ENCODE assay signal across 26 mouse cellular contexts in genomic region chr15:63171003-63171402, GRCm38 (mm10).
"Had no signal": no experiment of that assay in that cellular context is flagged by ENCODE, and none has a peak within 500 bp of the region (broad histone marks: within the 10 kb centered on the region; RNA-seq: fewer than 3 reads in every experiment).

No protein-coding gene starts in this region.

- H3K9ac ChIP-seq: heart, embryonic 12.5 days; hindbrain, embryonic 12.5 days; hindbrain, embryonic 14.5 days; limb, embryonic 13.5 days; limb, embryonic 15.5 days; liver, embryonic 13.5 days; liver, embryonic 15.5 days had no signal

- H3K4me2 ChIP-seq: heart, embryonic 12.5 days; hindbrain, embryonic 12.5 days; hindbrain, embryonic 14.5 days; limb, embryonic 13.5 days; limb, embryonic 15.5 days; liver, embryonic 11.5 days; liver, embryonic 13.5 days; liver, embryonic 15.5 days had no signal

- H3K36me3 ChIP-seq: heart, embryonic 10.5 days; heart, embryonic 12.5 days; hindbrain, embryonic 10.5 days; hindbrain, embryonic 12.5 days; limb, embryonic 13.5 days; limb, embryonic 15.5 days; liver, embryonic 13.5 days; liver, embryonic 15.5 days had no signal

- ATAC-seq: hindbrain, embryonic 16.5 days; inflammation-experienced regulatory T-cells, adult 6 months had no signal

- H3K27ac ChIP-seq: gastrocnemius, adult 2 months; heart, embryonic 10.5 days; hindbrain, embryonic 10.5 days; hindbrain, embryonic 12.5 days; hindbrain, embryonic 14.5 days; layer of hippocampus, adult 2 months; limb, embryonic 13.5 days; limb, embryonic 15.5 days; liver, embryonic 13.5 days; liver, embryonic 15.5 days had no signal

- H3K9me3 ChIP-seq: heart, embryonic 10.5 days; heart, embryonic 12.5 days; hindbrain, embryonic 10.5 days; hindbrain, embryonic 12.5 days; limb, embryonic 13.5 days; limb, embryonic 15.5 days; liver, embryonic 13.5 days; liver, embryonic 15.5 days had no signal

- DNase-seq: gastrocnemius, adult 2 months; gastrocnemius, postnatal 10 days; gastrocnemius, postnatal 25 days; heart, adult 18-20 months; heart, postnatal 10 days; heart, postnatal 4 days; kidney, adult 11 months; kidney, adult 2 months; kidney, postnatal 10 days; kidney, postnatal 25 days; layer of hippocampus, adult 9-11 months; layer of hippocampus, postnatal 36 days; left cerebral cortex, postnatal 4 days; liver, embryonic 13.5 days had no signal

- H3K4me1 ChIP-seq: heart, embryonic 10.5 days; heart, embryonic 12.5 days; hindbrain, embryonic 10.5 days; hindbrain, embryonic 12.5 days; limb, embryonic 13.5 days; limb, embryonic 15.5 days; liver, embryonic 15.5 days had no signal

- H3K27me3 ChIP-seq: heart, embryonic 12.5 days; hindbrain, embryonic 12.5 days; limb, embryonic 13.5 days; limb, embryonic 15.5 days; liver, embryonic 13.5 days; liver, embryonic 15.5 days had no signal

- H3K4me3 ChIP-seq: gastrocnemius, adult 2 months; heart, embryonic 10.5 days; heart, embryonic 12.5 days; hindbrain, embryonic 10.5 days; hindbrain, embryonic 12.5 days; layer of hippocampus, adult 2 months; limb, embryonic 13.5 days; limb, embryonic 15.5 days; liver, embryonic 13.5 days; liver, embryonic 15.5 days had no signal
